Mouse (Mus musculus): ENCODE data around the gene Fam234a.

DNA sequence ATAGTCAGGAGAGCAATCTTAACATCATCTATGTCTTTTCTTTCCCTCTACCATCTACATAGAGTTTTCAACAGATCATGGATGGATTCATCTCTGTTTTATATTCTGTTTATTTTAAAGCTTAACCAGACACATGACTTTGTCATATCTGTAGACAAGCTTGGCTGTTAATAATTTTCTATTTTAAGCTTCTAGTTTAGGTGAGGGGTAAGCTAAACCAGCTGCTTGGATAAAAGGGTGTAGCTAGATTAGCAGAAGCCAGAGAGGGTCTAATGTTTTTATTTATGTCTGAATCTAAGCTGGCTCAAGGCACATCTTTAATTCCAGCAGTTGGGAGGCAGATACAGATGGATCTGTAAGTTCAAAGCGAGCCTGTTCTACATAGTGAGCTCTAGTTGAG is 81.3 kb downstream of the Fam234a start:
- TF ChIP-seq CTCF (IDR thresholded peaks at IDR 0.05; ENCODE audit: low read depth), result no peak
- TF ChIP-seq EP300 (IDR thresholded peaks at IDR 0.05; ENCODE audit: low read depth), result no peak
